Mouse (Mus musculus): ENCODE data around the gene Tacc3.

The Tacc3 gene

GRCm38 (mm10) chr5:33692393-33692792, 34.5 kb downstream of the Tacc3 start:
- in situ Hi-C loops (cut with MboI; ENCODE audit: low sequenced_read_pairs) = no loop called here

- in situ Hi-C loops (cut with MboI; ENCODE audit: low sequenced_read_pairs) = no loop called here
These were observed 36.5 kb downstream of the Tacc3 start for GRCm38 (mm10) chr5:33694461-33694847.

- in situ Hi-C loops (cut with MboI; ENCODE audit: low sequenced_read_pairs) = no loop called here
These were observed 37.2 kb downstream of the Tacc3 start for GRCm38 (mm10) chr5:33694848-33695717.

- in situ Hi-C loops (cut with MboI; ENCODE audit: low sequenced_read_pairs) = no loop called here
These were observed 37.8 kb downstream of the Tacc3 start for GRCm38 (mm10) chr5:33695718-33696121.

- in situ Hi-C loops (cut with MboI; ENCODE audit: low sequenced_read_pairs) = no loop called here
These were observed 38.5 kb downstream of the Tacc3 start for GRCm38 (mm10) chr5:33696430-33696829.

GRCm38 (mm10) chr5:33697534-33697933, 39.6 kb downstream of the Tacc3 start:
- in situ Hi-C loops (cut with MboI; ENCODE audit: low sequenced_read_pairs) = no loop called here

GRCm38 (mm10) chr5:33697947-33698512, 40.1 kb downstream of the Tacc3 start:
- in situ Hi-C loops (cut with MboI; ENCODE audit: low sequenced_read_pairs) = no loop called here

- in situ Hi-C loops (cut with MboI; ENCODE audit: low sequenced_read_pairs) = no loop called here
These were observed 40.7 kb downstream of the Tacc3 start for GRCm38 (mm10) chr5:33698669-33699068.

- in situ Hi-C loops (cut with MboI; ENCODE audit: low sequenced_read_pairs) = no loop called here
These were observed 42.1 kb downstream of the Tacc3 start for GRCm38 (mm10) chr5:33700010-33700409.

GRCm38 (mm10) chr5:33701832-33702231, 43.9 kb downstream of the Tacc3 start:
- in situ Hi-C loops (cut with MboI; ENCODE audit: low sequenced_read_pairs) = no loop called here

- in situ Hi-C loops (cut with MboI; ENCODE audit: low sequenced_read_pairs) = no loop called here
These were observed 46.1 kb downstream of the Tacc3 start for GRCm38 (mm10) chr5:33703999-33704398.

GRCm38 (mm10) chr5:33704945-33705611, 47.1 kb downstream of the Tacc3 start:
- in situ Hi-C loops (cut with MboI; ENCODE audit: low sequenced_read_pairs) = no loop called here

GRCm38 (mm10) chr5:33705612-33706349, 47.9 kb downstream of the Tacc3 start:
- in situ Hi-C loops (cut with MboI; ENCODE audit: low sequenced_read_pairs) = no loop called here

GRCm38 (mm10) chr5:33706350-33706629, 48.4 kb downstream of the Tacc3 start:
- in situ Hi-C loops (cut with MboI; ENCODE audit: low sequenced_read_pairs) = no loop called here

GRCm38 (mm10) chr5:33707163-33707562, 49.2 kb downstream of the Tacc3 start:
- in situ Hi-C loops (cut with MboI; ENCODE audit: low sequenced_read_pairs) = no loop called here

GRCm38 (mm10) chr5:33709037-33709436, 51.1 kb downstream of the Tacc3 start:
- in situ Hi-C loops (cut with MboI; ENCODE audit: low sequenced_read_pairs) = no loop called here

GRCm38 (mm10) chr5:33712550-33712949, 54.6 kb downstream of the Tacc3 start:
- in situ Hi-C loops (cut with MboI; ENCODE audit: low sequenced_read_pairs) = no loop called here

- in situ Hi-C loops (cut with MboI; ENCODE audit: low sequenced_read_pairs) = no loop called here
These were observed 57.3 kb downstream of the Tacc3 start for GRCm38 (mm10) chr5:33715182-33715581.

GRCm38 (mm10) chr5:33716467-33716866, 58.5 kb downstream of the Tacc3 start:
- in situ Hi-C loops (cut with MboI; ENCODE audit: low sequenced_read_pairs) = no loop called here

- in situ Hi-C loops (cut with MboI; ENCODE audit: low sequenced_read_pairs) = no loop called here
These were observed 60.5 kb downstream of the Tacc3 start for GRCm38 (mm10) chr5:33718460-33718859.

- in situ Hi-C loops (cut with MboI; ENCODE audit: low sequenced_read_pairs) = no loop called here
These were observed 63.0 kb downstream of the Tacc3 start for GRCm38 (mm10) chr5:33720852-33721490.

Data from CH12F3 (cell line).